7 mouse cellular contexts compared by ENCODE assay signal in genomic region chr5:151232576-151233299, GRCm38 (mm10). TPM values are rescaled to one million over a fixed set of nuclear protein-coding genes. Genes with fewer than 3 reads are reported as not detected.
DNase-seq lines count a peak whose midpoint lies in the region; ATAC-seq lines count a peak whose summit lies in the region.

No protein-coding gene starts in this region.

- 18% methylated on average over 9 of the region's 13 CpGs for WGBS in lung, embryonic 15.5 days
- 21% methylated on average over 12 of the region's 13 CpGs for whole genome bisulfite sequencing in forebrain, embryonic 14.5 days
- WGBS in liver, embryonic 11.5 days = 33% methylated on average over 9 of the region's 13 CpGs
- 20% methylated on average over 13 of the region's 13 CpGs for WGBS in stomach, embryonic 16.5 days

- H3K9me3 ChIP-seq in lung, embryonic 15.5 days = no peaks in the 10 kb centered on the region
- H3K9me3 ChIP-seq in forebrain, embryonic 14.5 days (replicated peaks; ENCODE audit: control insufficient read depth, low read length) = no peaks in the 10 kb centered on the region
- no peaks in the 10 kb centered on the region for H3K9me3 ChIP-seq in liver, embryonic 11.5 days (ENCODE audit: control insufficient read depth, low read length)
- H3K9me3 ChIP-seq in stomach, embryonic 16.5 days (replicated peaks; ENCODE audit: control insufficient read depth, low read length) = no peaks in the 10 kb centered on the region

- H3K27ac ChIP-seq in lung, embryonic 15.5 days = no peak overlapping the region
- no peak overlapping the region for H3K27ac ChIP-seq in forebrain, embryonic 14.5 days (ENCODE audit: low read depth, low read length)
- H3K27ac ChIP-seq in liver, embryonic 11.5 days (ENCODE audit: low read depth, low read length) = no peak overlapping the region
- H3K27ac ChIP-seq in stomach, embryonic 16.5 days (ENCODE audit: low read length) = peak overlapping the region; percentile 18

- H3K4me1 ChIP-seq in lung, embryonic 15.5 days = peaks cover 19% of the 10 kb centered on the region
- H3K4me1 ChIP-seq in forebrain, embryonic 14.5 days (ENCODE audit: control insufficient read depth, insufficient read depth, low read length) = peaks cover 6% of the 10 kb centered on the region; the same call in 1 of the 2 replicates
- H3K4me1 ChIP-seq in liver, embryonic 11.5 days (replicated peaks; ENCODE audit: control insufficient read depth, insufficient read depth, low read length) = no peaks in the 10 kb centered on the region; the same call in 1 of the 2 replicates
- H3K4me1 ChIP-seq in stomach, embryonic 16.5 days (ENCODE audit: control insufficient read depth, insufficient read depth, low read length) = peaks cover 13% of the 10 kb centered on the region

- 0 out of 2 replicates have a peak, but pooled peaks have one; percentile 29 for ATAC-seq in lung, embryonic 15.5 days (ENCODE audit: borderline replicate concordance, extremely low read depth, low FRiP score, low TSS enrichment)
- ATAC-seq in forebrain, embryonic 14.5 days = no peak
- ATAC-seq in liver, embryonic 11.5 days (replicated peaks; ENCODE audit: low FRiP score) = no peak
- no peak for ATAC-seq in stomach, embryonic 16.5 days (ENCODE audit: insufficient read depth, low FRiP score)

- H3K36me3 ChIP-seq in lung, embryonic 15.5 days = no peaks in the 10 kb centered on the region
- no peaks in the 10 kb centered on the region for H3K36me3 ChIP-seq in forebrain, embryonic 14.5 days (ENCODE audit: control insufficient read depth, insufficient read depth, low read length)
- H3K36me3 ChIP-seq in liver, embryonic 11.5 days (ENCODE audit: control insufficient read depth, insufficient read depth, low read length) = no peaks in the 10 kb centered on the region
- no peaks in the 10 kb centered on the region for H3K36me3 ChIP-seq in stomach, embryonic 16.5 days (ENCODE audit: control insufficient read depth, insufficient read depth, low read length)

- H3K9ac ChIP-seq in lung, embryonic 15.5 days = peak overlapping the region; percentile 66
- H3K9ac ChIP-seq in forebrain, embryonic 14.5 days (ENCODE audit: low read length) = no peak overlapping the region
- H3K9ac ChIP-seq in liver, embryonic 11.5 days (ENCODE audit: low read depth, low read length) = no peak overlapping the region
- H3K9ac ChIP-seq in stomach, embryonic 16.5 days (ENCODE audit: low read length) = peak overlapping the region; percentile 85

- no peaks in the 10 kb centered on the region for H3K27me3 ChIP-seq in lung, embryonic 15.5 days
- peaks cover 5% of the 10 kb centered on the region; the same call in 1 of the 2 replicates for H3K27me3 ChIP-seq in forebrain, embryonic 14.5 days (replicated peaks; ENCODE audit: control insufficient read depth, insufficient read depth, low read length)
- peaks cover 17% of the 10 kb centered on the region for H3K27me3 ChIP-seq in liver, embryonic 11.5 days (replicated peaks; ENCODE audit: control insufficient read depth, insufficient read depth, low read length)
- no peaks in the 10 kb centered on the region for H3K27me3 ChIP-seq in stomach, embryonic 16.5 days (ENCODE audit: control insufficient read depth, insufficient read depth, low read length)

- peak overlapping the region; percentile 97 for H3K4me2 ChIP-seq in lung, embryonic 15.5 days
- peak overlapping the region; percentile 90 for H3K4me2 ChIP-seq in forebrain, embryonic 14.5 days (ENCODE audit: low read length)
- H3K4me2 ChIP-seq in liver, embryonic 11.5 days = peak overlapping the region; percentile 92
- H3K4me2 ChIP-seq in stomach, embryonic 16.5 days (ENCODE audit: low read depth, low read length) = peak overlapping the region; percentile 99

- no peak for DNase-seq in lung, postnatal 25 days (ENCODE audit: low spot score)
- no peak for DNase-seq in forebrain, embryonic 14.5 days (ENCODE audit: low spot score)
- no peak for DNase-seq in liver, embryonic 11.5 days (ENCODE audit: low spot score)
- no peak for DNase-seq in cerebellum, postnatal 4 days (ENCODE audit: low spot score in 2 of 2)
- no peak for DNase-seq in urinary bladder, adult 18-20 months (ENCODE audit: low spot score in 2 of 2)

- H3K4me3 ChIP-seq in lung, embryonic 15.5 days = peak overlapping the region; percentile 61
- H3K4me3 ChIP-seq in forebrain, embryonic 14.5 days (ENCODE audit: low read depth, low read length) = peak overlapping the region; percentile 46
- H3K4me3 ChIP-seq in liver, embryonic 11.5 days (ENCODE audit: low read depth, low read length) = peak overlapping the region; percentile 52
- H3K4me3 ChIP-seq in stomach, embryonic 16.5 days (replicated peaks; ENCODE audit: low read length) = peak overlapping the region; percentile 70

RNA-seq across cellular contexts. Expression of gene Stard13, which starts 0.9 kb away (rescaled TPM):
- 16.4 and 18.0 TPM in 2 replicates for polyA plus RNA-seq in lung, embryonic 15.5 days (2015; fragmentation: Nextera tagmentation; extraction: Ambion mirVana)
- polyA plus RNA-seq in forebrain, embryonic 14.5 days (2014; fragmentation: Nextera tagmentation; extraction: Ambion mirVana) = 2.0 and 2.9 TPM in 2 replicates
- polyA plus RNA-seq in liver, embryonic 11.5 days (2014; fragmentation: Nextera tagmentation; extraction: Ambion mirVana) = 2.3 and 2.8 TPM in 2 replicates
- 17.3 and 19.1 TPM in 2 replicates for polyA plus RNA-seq in stomach, embryonic 16.5 days (2015; fragmentation: Nextera tagmentation; extraction: Ambion mirVana)

Comparison
In these comparisons a context has a peak if more than half of its experiments do, and no peak if none do; other contexts are left out.
1. H3K9ac ChIP-seq: peak in lung, embryonic 15.5 days (single experiment) and stomach, embryonic 16.5 days (single experiment); none in forebrain, embryonic 14.5 days (single experiment) and liver, embryonic 11.5 days (single experiment).
2. Peak in every context shown above with its lines, with median percentiles within 50 percentile points of each other: H3K4me2 ChIP-seq and H3K4me3 ChIP-seq.